Mouse (Mus musculus): Measurements from ENCODE around the gene Gm20388.

- TF ChIP-seq CTCF (IDR thresholded peaks at IDR 0.05; ENCODE audit: control insufficient read depth, insufficient read depth, low read length) (0 out of 2 replicates have a peak, but pooled peaks have one; percentile 18), POLR2A (IDR thresholded peaks at IDR 0.05; ENCODE audit: borderline replicate concordance, control insufficient read depth, low read depth, low read length) (peak; percentile 87; the same call in 1 of the 2 replicates)
Observed at GRCm38 (mm10) chr8:120369956-120370355, 459.3 kb downstream of the Gm20388 start.

All from bone marrow, adult 2 months (tissue).